In the genomic region with DNA sequence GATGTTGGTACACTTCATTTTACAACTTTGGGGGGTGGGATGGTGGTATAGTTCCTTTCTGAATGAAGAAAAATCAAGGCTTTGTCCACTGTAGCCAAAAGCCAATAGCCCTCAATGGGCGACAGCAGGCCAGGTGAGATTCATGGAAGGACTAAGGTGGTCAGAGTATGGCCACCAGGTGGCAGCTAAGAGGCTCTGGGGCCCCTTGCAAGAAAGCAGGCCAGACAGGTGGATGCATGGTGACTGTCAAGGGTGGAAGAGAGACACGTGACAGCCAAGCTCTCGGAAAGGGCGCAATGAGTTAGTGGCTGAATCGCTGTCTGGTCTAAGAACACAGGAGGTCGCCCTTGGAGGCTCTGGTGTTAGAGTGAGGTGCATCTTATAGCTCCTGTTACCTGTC, we compare ENCODE assay signal across 29 mouse cellular contexts. TPM values are rescaled to one million over a fixed set of nuclear protein-coding genes. Genes with fewer than 3 reads are reported as not detected.
DNase-seq lines count a peak whose midpoint lies in the region; ATAC-seq and TF ChIP-seq lines count a peak whose summit lies in the region.
"Had no signal": no experiment of that assay in that cellular context is flagged by ENCODE, and none has a peak within 500 bp of the region (broad histone marks: within the 10 kb centered on the region; RNA-seq: fewer than 3 reads in every experiment).

No protein-coding gene starts in this region.

- TF ChIP-seq POLR2A in small intestine, adult 2 months (IDR thresholded peaks at IDR 0.05; ENCODE audit: low read depth, low read length) = no peak

- no peaks in the 10 kb centered on the region for H3K27me3 ChIP-seq in lung, postnatal 0 days (replicated peaks; ENCODE audit: insufficient read depth, low read length)
- no peaks in the 10 kb centered on the region for H3K27me3 ChIP-seq in small intestine, adult 2 months (ENCODE audit: control insufficient read depth, insufficient read depth, low read length)
- H3K27me3 ChIP-seq: hindbrain, embryonic 13.5 days; liver, embryonic 13.5 days had no signal

- DNase-seq in kidney, postnatal 10 days = peak; percentile 16
- no peak for DNase-seq in kidney, adult 9 months
- no peak for DNase-seq in lung, postnatal 0 days (ENCODE audit: low spot score)
- no peak for DNase-seq in lung, postnatal 25 days (ENCODE audit: low spot score)
- peak; percentile 67 for DNase-seq in ES-CJ7 (ENCODE audit: low read depth, low spot score)
- no peak for DNase-seq in ovary, postnatal 10 days (ENCODE audit: low spot score)
- no peak for DNase-seq in gastrocnemius, adult 8-10 months (ENCODE audit: low spot score in 2 of 2)
- DNase-seq: B cell, adult 2 months; cerebellum, adult 8-10 months; kidney, postnatal 25 days; layer of hippocampus, adult 9-11 months; liver, embryonic 13.5 days; lung, postnatal 4 days; thymus, adult 2 months had no signal

- WGBS in lung, postnatal 0 days = 20% methylated on average over 6 of the region's 6 CpGs
- WGBS in small intestine, adult 2 months = 32% methylated on average over 6 of the region's 6 CpGs

- H3K4me2 ChIP-seq in lung, postnatal 0 days (replicated peaks; ENCODE audit: low read depth, low read length) = no peak overlapping the region
- H3K4me2 ChIP-seq: heart, embryonic 11.5 days; hindbrain, embryonic 13.5 days; liver, embryonic 13.5 days had no signal

- peak; percentile 41 for TF ChIP-seq CTCF in lung, postnatal 0 days (IDR thresholded peaks at IDR 0.05)
- peak; percentile 61; the same call in 1 of the 2 replicates for TF ChIP-seq CTCF in small intestine, adult 2 months (IDR thresholded peaks at IDR 0.05; ENCODE audit: extremely low read depth, insufficient read length, insufficient replicate concordance, low read depth, low read length)

- no peak for ATAC-seq in lung, postnatal 0 days

- no peaks in the 10 kb centered on the region for H3K36me3 ChIP-seq in lung, postnatal 0 days (ENCODE audit: insufficient read depth, low read length)
- no peaks in the 10 kb centered on the region for H3K36me3 ChIP-seq in small intestine, adult 2 months (ENCODE audit: control insufficient read depth, insufficient read depth, low read length)
- H3K36me3 ChIP-seq: embryonic facial prominence, embryonic 10.5 days; G1E; hindbrain, embryonic 13.5 days; liver, embryonic 13.5 days had no signal

- no peak overlapping the region for H3K9ac ChIP-seq in lung, postnatal 0 days (replicated peaks; ENCODE audit: low read depth)
- H3K9ac ChIP-seq: hindbrain, embryonic 13.5 days; liver, embryonic 13.5 days had no signal

- no peak overlapping the region for H3K4me3 ChIP-seq in lung, postnatal 0 days (ENCODE audit: low read depth, low read length)
- H3K4me3 ChIP-seq in small intestine, adult 2 months (ENCODE audit: low read depth, low read length) = no peak overlapping the region
- H3K4me3 ChIP-seq: embryonic facial prominence, embryonic 10.5 days; hindbrain, embryonic 13.5 days; liver, embryonic 13.5 days had no signal

- H3K27ac ChIP-seq in lung, postnatal 0 days (ENCODE audit: low read length) = no peak overlapping the region
- no peak overlapping the region for H3K27ac ChIP-seq in small intestine, adult 2 months (ENCODE audit: insufficient read depth, low read depth, low read length)
- H3K27ac ChIP-seq: embryonic facial prominence, embryonic 10.5 days; hindbrain, embryonic 13.5 days; liver, embryonic 13.5 days had no signal

- H3K9me3 ChIP-seq in lung, postnatal 0 days (ENCODE audit: low read length) = no peaks in the 10 kb centered on the region
- H3K9me3 ChIP-seq: embryonic facial prominence, embryonic 10.5 days; G1E; hindbrain, embryonic 13.5 days; liver, embryonic 13.5 days had no signal

- no peak for TF ChIP-seq EP300 in lung, postnatal 0 days (IDR thresholded peaks at IDR 0.05)

- no peaks in the 10 kb centered on the region for H3K4me1 ChIP-seq in lung, postnatal 0 days (ENCODE audit: insufficient read depth, low read depth, low read length)
- H3K4me1 ChIP-seq in small intestine, adult 2 months (ENCODE audit: control insufficient read depth, insufficient read depth, insufficient read length, low read length) = peaks cover 10% of the 10 kb centered on the region; the same call in 1 of the 2 replicates
- H3K4me1 ChIP-seq: embryonic facial prominence, embryonic 10.5 days; hindbrain, embryonic 13.5 days; liver, embryonic 13.5 days had no signal

RNA-seq across cellular contexts. Expression of gene Tmem92, which starts 19.7 kb away (rescaled TPM):
- polyA plus RNA-seq in lung, postnatal 0 days (2015; fragmentation: Nextera tagmentation; extraction: Ambion mirVana) = not detected in 2 replicates
- 0.10 TPM in 1 of 2 replicates, not detected in the other for polyA plus RNA-seq in small intestine, adult 2 months (2012; rRNA removed)
- total RNA-seq in gastrocnemius, adult 8-10 months (2022) = not detected
- total RNA-seq: adrenal gland, adult 18-20 months; common myeloid progenitor, adult 5-6 weeks; gastrocnemius, adult 18-20 months; granulocyte monocyte progenitor cell, adult 5-6 weeks; heart, postnatal 25 days; left cerebral cortex, adult 8-10 months had no signal
- polyA plus RNA-seq: embryonic facial prominence, embryonic 10.5 days; forebrain, embryonic 11.5 days; G1E; heart, embryonic 11.5 days; hindbrain, embryonic 13.5 days; intestine, embryonic 14.5 days; limb, embryonic 11.5 days; liver, embryonic 13.5 days; neural tube, embryonic 11.5 days had no signal

RNA-seq across cellular contexts. Expression of gene Cdc34b, which starts 21.2 kb away (rescaled TPM):
- polyA plus RNA-seq in lung, postnatal 0 days (2015; fragmentation: Nextera tagmentation; extraction: Ambion mirVana) = 0.17 and 0.38 TPM in 2 replicates
- polyA plus RNA-seq in small intestine, adult 2 months (2012; rRNA removed) = 0.13 TPM in 1 of 2 replicates, not detected in the other
- 1 to 10 TPM in 3 of 4 experiments, under 1 TPM in 1; 0.63 to 1.6 (median 1.1) TPM for total RNA-seq in gastrocnemius, adult 8-10 months (2022)
- total RNA-seq: granulocyte monocyte progenitor cell, adult 5-6 weeks had no signal
- polyA plus RNA-seq: forebrain, embryonic 11.5 days; G1E; intestine, embryonic 14.5 days; limb, embryonic 11.5 days; neural tube, embryonic 11.5 days; thymus, adult 2 months had no signal

RNA-seq across cellular contexts. Expression of gene Gm11541, which starts 58.5 kb away (rescaled TPM):
- polyA plus RNA-seq in lung, postnatal 0 days (2015; fragmentation: Nextera tagmentation; extraction: Ambion mirVana) = 0.69 and 1.3 TPM in 2 replicates
- not detected in 2 replicates for polyA plus RNA-seq in small intestine, adult 2 months (2012; rRNA removed)
- total RNA-seq in gastrocnemius, adult 8-10 months (2022) = not detected
- total RNA-seq: adrenal gland, adult 18-20 months; common myeloid progenitor, adult 5-6 weeks; gastrocnemius, adult 18-20 months; granulocyte monocyte progenitor cell, adult 5-6 weeks; heart, postnatal 25 days; left cerebral cortex, adult 8-10 months had no signal
- polyA plus RNA-seq: embryonic facial prominence, embryonic 10.5 days; forebrain, embryonic 11.5 days; G1E; heart, embryonic 11.5 days; liver, embryonic 13.5 days; neural tube, embryonic 11.5 days; thymus, adult 2 months had no signal

Comparison
In these comparisons a context has a peak if more than half of its experiments do, and no peak if none do; other contexts are left out.
1. DNase-seq: peak in kidney, postnatal 10 days (single experiment) and ES-CJ7 (single experiment); none in kidney, adult 9 months (single experiment), lung, postnatal 0 days (single experiment), lung, postnatal 25 days (single experiment), ovary, postnatal 10 days (single experiment) and gastrocnemius, adult 8-10 months (0 of 2).